Mouse (Mus musculus): ENCODE measurements around the gene Ero1lb. TPM values are rescaled to one million over a fixed set of nuclear protein-coding genes. Genes with fewer than 3 reads are reported as not detected.

Ero1lb gene
- polyA plus RNA-seq, 1 experiment from 2014 or later: 15.4 TPM

GRCm38 (mm10) chr13:12542006-12542981 is 23.4 kb upstream of the Ero1lb start:
- peak overlapping the region; percentile 58 for H3K27ac ChIP-seq (ENCODE audit: low read length)
- peaks cover 7% of the 10 kb centered on the region; the same call in 1 of the 2 replicates for H3K27me3 ChIP-seq (replicated peaks; ENCODE audit: control insufficient read depth, insufficient read depth, low read length)
- H3K36me3 ChIP-seq (ENCODE audit: control insufficient read depth, insufficient read depth): no peaks in the 10 kb centered on the region
- ATAC-seq: peak; percentile 67
- WGBS: 9% methylated on average over 23 of the region's 23 CpGs
- H3K4me3 ChIP-seq (replicated peaks; ENCODE audit: low read length): no peak overlapping the region
- peak overlapping the region; percentile 34 for H3K4me2 ChIP-seq (ENCODE audit: low read length)
- H3K4me1 ChIP-seq (replicated peaks; ENCODE audit: control insufficient read depth, insufficient read depth, low read length): peaks cover 14% of the 10 kb centered on the region
- H3K9ac ChIP-seq (replicated peaks; ENCODE audit: low read depth, low read length): no peak overlapping the region
- no peaks in the 10 kb centered on the region for H3K9me3 ChIP-seq (ENCODE audit: control insufficient read depth, low read length)

- H3K4me2 ChIP-seq (ENCODE audit: low read length): no peak overlapping the region
- WGBS: 56% methylated on average over 5 of the region's 5 CpGs
- ATAC-seq: peak; percentile 66
- H3K36me3 ChIP-seq (ENCODE audit: control insufficient read depth, insufficient read depth): no peaks in the 10 kb centered on the region
- no peaks in the 10 kb centered on the region for H3K9me3 ChIP-seq (ENCODE audit: control insufficient read depth, low read length)
- H3K27me3 ChIP-seq (replicated peaks; ENCODE audit: control insufficient read depth, insufficient read depth, low read length): peaks cover 7% of the 10 kb centered on the region; the same call in 1 of the 2 replicates
- H3K4me3 ChIP-seq (replicated peaks; ENCODE audit: low read length): no peak overlapping the region
- H3K4me1 ChIP-seq (replicated peaks; ENCODE audit: control insufficient read depth, insufficient read depth, low read length): peaks cover 14% of the 10 kb centered on the region
- no peak overlapping the region for H3K27ac ChIP-seq (ENCODE audit: low read length)
- H3K9ac ChIP-seq (replicated peaks; ENCODE audit: low read depth, low read length): no peak overlapping the region
These were observed 22.4 kb upstream of the Ero1lb start for GRCm38 (mm10) chr13:12543246-12543645.

GRCm38 (mm10) chr13:12543880-12544568 is 21.6 kb upstream of the Ero1lb start:
- H3K27ac ChIP-seq (ENCODE audit: low read length): no peak overlapping the region
- peaks cover 14% of the 10 kb centered on the region for H3K4me1 ChIP-seq (replicated peaks; ENCODE audit: control insufficient read depth, insufficient read depth, low read length)
- H3K4me3 ChIP-seq (replicated peaks; ENCODE audit: low read length): no peak overlapping the region
- H3K9me3 ChIP-seq (ENCODE audit: control insufficient read depth, low read length): no peaks in the 10 kb centered on the region
- no peak overlapping the region for H3K4me2 ChIP-seq (ENCODE audit: low read length)
- H3K36me3 ChIP-seq (ENCODE audit: control insufficient read depth, insufficient read depth): no peaks in the 10 kb centered on the region
- ATAC-seq: no peak
- no peak overlapping the region for H3K9ac ChIP-seq (replicated peaks; ENCODE audit: low read depth, low read length)
- peaks cover 7% of the 10 kb centered on the region; the same call in 1 of the 2 replicates for H3K27me3 ChIP-seq (replicated peaks; ENCODE audit: control insufficient read depth, insufficient read depth, low read length)
- WGBS: 78% methylated on average over 8 of the region's 8 CpGs

- no peak overlapping the region for H3K4me2 ChIP-seq (ENCODE audit: low read length)
- no peaks in the 10 kb centered on the region for H3K36me3 ChIP-seq (ENCODE audit: control insufficient read depth, insufficient read depth)
- no peak overlapping the region for H3K27ac ChIP-seq (ENCODE audit: low read length)
- no peaks in the 10 kb centered on the region for H3K9me3 ChIP-seq (ENCODE audit: control insufficient read depth, low read length)
- H3K9ac ChIP-seq (replicated peaks; ENCODE audit: low read depth, low read length): no peak overlapping the region
- H3K4me1 ChIP-seq (replicated peaks; ENCODE audit: control insufficient read depth, insufficient read depth, low read length): no peaks in the 10 kb centered on the region
- no peak for ATAC-seq
- 60% methylated on average over 4 of the region's 4 CpGs for WGBS
- H3K4me3 ChIP-seq (replicated peaks; ENCODE audit: low read length): no peak overlapping the region
- no peaks in the 10 kb centered on the region for H3K27me3 ChIP-seq (replicated peaks; ENCODE audit: control insufficient read depth, insufficient read depth, low read length)
These were observed 11.5 kb upstream of the Ero1lb start for GRCm38 (mm10) chr13:12554211-12554610.

GRCm38 (mm10) chr13:12559044-12559443 is 6.6 kb upstream of the Ero1lb start:
- 39% methylated on average over 3 of the region's 3 CpGs for WGBS
- H3K4me3 ChIP-seq (replicated peaks; ENCODE audit: low read length): no peak overlapping the region
- no peak overlapping the region for H3K27ac ChIP-seq (ENCODE audit: low read length)
- no peak for ATAC-seq
- no peaks in the 10 kb centered on the region for H3K4me1 ChIP-seq (replicated peaks; ENCODE audit: control insufficient read depth, insufficient read depth, low read length)
- no peaks in the 10 kb centered on the region for H3K9me3 ChIP-seq (ENCODE audit: control insufficient read depth, low read length)
- H3K27me3 ChIP-seq (replicated peaks; ENCODE audit: control insufficient read depth, insufficient read depth, low read length): no peaks in the 10 kb centered on the region
- no peaks in the 10 kb centered on the region for H3K36me3 ChIP-seq (ENCODE audit: control insufficient read depth, insufficient read depth)
- no peak overlapping the region for H3K4me2 ChIP-seq (ENCODE audit: low read length)
- H3K9ac ChIP-seq (replicated peaks; ENCODE audit: low read depth, low read length): no peak overlapping the region

GRCm38 (mm10) chr13:12559462-12560120 is 6.1 kb upstream of the Ero1lb start:
- Histone ChIP-seq H3K9me3 (ENCODE audit: control insufficient read depth, low read length) (no peaks in the 10 kb centered on the region), H3K4me1 (replicated peaks; ENCODE audit: control insufficient read depth, insufficient read depth, low read length) (no peaks in the 10 kb centered on the region), H3K9ac (replicated peaks; ENCODE audit: low read depth, low read length) (no peak overlapping the region), H3K27ac (ENCODE audit: low read length) (no peak overlapping the region), H3K27me3 (replicated peaks; ENCODE audit: control insufficient read depth, insufficient read depth, low read length) (no peaks in the 10 kb centered on the region), H3K4me2 (ENCODE audit: low read length) (no peak overlapping the region), H3K4me3 (replicated peaks; ENCODE audit: low read length) (no peak overlapping the region), H3K36me3 (ENCODE audit: control insufficient read depth, insufficient read depth) (no peaks in the 10 kb centered on the region)
- 15% methylated on average over 6 of the region's 6 CpGs for WGBS
- no peak for ATAC-seq

- Histone ChIP-seq H3K4me3 (replicated peaks; ENCODE audit: low read length) (no peak overlapping the region), H3K36me3 (ENCODE audit: control insufficient read depth, insufficient read depth) (no peaks in the 10 kb centered on the region), H3K27ac (ENCODE audit: low read length) (no peak overlapping the region), H3K27me3 (replicated peaks; ENCODE audit: control insufficient read depth, insufficient read depth, low read length) (no peaks in the 10 kb centered on the region), H3K4me2 (ENCODE audit: low read length) (no peak overlapping the region), H3K9ac (replicated peaks; ENCODE audit: low read depth, low read length) (no peak overlapping the region), H3K4me1 (replicated peaks; ENCODE audit: control insufficient read depth, insufficient read depth, low read length) (peaks cover 8% of the 10 kb centered on the region), H3K9me3 (ENCODE audit: control insufficient read depth, low read length) (no peaks in the 10 kb centered on the region)
- WGBS: 78% methylated on average over 2 of the region's 2 CpGs
- ATAC-seq: no peak
These were observed 3.9 kb upstream of the Ero1lb start for GRCm38 (mm10) chr13:12561729-12562128.

- no peak overlapping the region for H3K4me2 ChIP-seq (ENCODE audit: low read length)
- no peak overlapping the region for H3K27ac ChIP-seq (ENCODE audit: low read length)
- 80% methylated on average over 4 of the region's 4 CpGs for WGBS
- no peak overlapping the region for H3K9ac ChIP-seq (replicated peaks; ENCODE audit: low read depth, low read length)
- no peak overlapping the region for H3K4me3 ChIP-seq (replicated peaks; ENCODE audit: low read length)
- H3K36me3 ChIP-seq (ENCODE audit: control insufficient read depth, insufficient read depth): no peaks in the 10 kb centered on the region
- peaks cover 10% of the 10 kb centered on the region for H3K4me1 ChIP-seq (replicated peaks; ENCODE audit: control insufficient read depth, insufficient read depth, low read length)
- no peaks in the 10 kb centered on the region for H3K27me3 ChIP-seq (replicated peaks; ENCODE audit: control insufficient read depth, insufficient read depth, low read length)
- ATAC-seq: no peak
- H3K9me3 ChIP-seq (ENCODE audit: control insufficient read depth, low read length): no peaks in the 10 kb centered on the region
These were observed 3.4 kb upstream of the Ero1lb start for GRCm38 (mm10) chr13:12562256-12562655.

GRCm38 (mm10) chr13:12567936-12568335 is 2.3 kb downstream of the Ero1lb start:
- ATAC-seq: no peak
- H3K27ac ChIP-seq (ENCODE audit: low read length): no peak overlapping the region
- WGBS: 77% methylated on average over 1 of the region's 1 CpGs

More at GRCm38 (mm10) chr13:12567936-12568335, 2.3 kb downstream of the Ero1lb start:
- Histone ChIP-seq H3K4me2 (ENCODE audit: low read length) (no peak overlapping the region), H3K4me1 (replicated peaks; ENCODE audit: control insufficient read depth, insufficient read depth, low read length) (peaks cover 10% of the 10 kb centered on the region), H3K36me3 (ENCODE audit: control insufficient read depth, insufficient read depth) (no peaks in the 10 kb centered on the region), H3K4me3 (replicated peaks; ENCODE audit: low read length) (no peak overlapping the region), H3K9me3 (ENCODE audit: control insufficient read depth, low read length) (no peaks in the 10 kb centered on the region), H3K27me3 (replicated peaks; ENCODE audit: control insufficient read depth, insufficient read depth, low read length) (no peaks in the 10 kb centered on the region), H3K9ac (replicated peaks; ENCODE audit: low read depth, low read length) (no peak overlapping the region)
